Mouse (Mus musculus) spleen, adult 2 months (tissue): ENCODE results near the gene Uqcrh. TPM values are rescaled to one million over a fixed set of nuclear protein-coding genes. Genes with fewer than 3 reads are reported as not detected.

Source experiments
- DNase-seq, 2 experiments: peaks; one replicate each; pipeline versions ENCODE4 v3.0.0 to v3.0.0-alpha.2; 2012 to 2021; ENCODE audit warnings: low spot score in 2 of 2, low read depth in 1 of 2
- H3K27ac ChIP-seq: fragments of 200-500 bp; 2 replicates; pipeline ENCODE4 v1.5.1; 2012; ENCODE audit warnings: low read length, inconsistent platforms; ENCODE audit not compliant: insufficient read depth
- H3K27me3 ChIP-seq: fragments of 200-500 bp; 2 replicates; pipeline ENCODE4 v1.6.1; 2012; ENCODE audit warnings: mild to moderate bottlenecking, moderate library complexity, low read length, inconsistent platforms; ENCODE audit not compliant: control insufficient read depth, insufficient read depth
- H3K36me3 ChIP-seq: fragments of 200-500 bp; 2 replicates; pipeline ENCODE4 v1.6.1; 2012; ENCODE audit warnings: mild to moderate bottlenecking, low read length, inconsistent platforms; ENCODE audit not compliant: control insufficient read depth, insufficient read depth
- H3K4me1 ChIP-seq: fragments of 200-500 bp; 2 replicates; pipeline ENCODE4 v1.6.1; 2011; ENCODE audit warnings: inconsistent platforms; ENCODE audit not compliant: control insufficient read depth, insufficient read depth, insufficient read length
- H3K4me3 ChIP-seq: fragments of 200-500 bp; 2 replicates; pipeline ENCODE4 v1.5.1; 2011; ENCODE audit warnings: mild to moderate bottlenecking, inconsistent platforms; ENCODE audit not compliant: insufficient read depth, insufficient read length; ENCODE audit errors: extremely low read depth
- CTCF ChIP-seq: fragments of 200-500 bp; IDR thresholded peaks from 2 replicates; pipeline ENCODE4 v1.5.1; 2011; ENCODE audit warnings: mild to moderate bottlenecking, inconsistent platforms; ENCODE audit not compliant: insufficient read depth, insufficient read length, insufficient replicate concordance; ENCODE audit errors: extremely low read depth
- POLR2A ChIP-seq: fragments of 200-500 bp; IDR thresholded peaks from 2 replicates; pipeline ENCODE4 v1.6.1; 2011; ENCODE audit warnings: low read depth, low read length, inconsistent platforms
- WGBS: fragments of 180-500 bp; shearing (Covaris S2); methylation state at CpG from one replicate; pipeline ENCODE4 v1.1.7; 2018; 5-methylcytosine and 5-hydroxymethylcytosine counted together
- polyA plus RNA-seq: library from polyadenylated mRNA; depleted of rRNA; stranded (reverse); fragments of >200 nt; gene quantifications from 2 replicates; pipeline ENCODE4 v1.2.3, GENCODE M21; 2012; rRNA removed

Gene Uqcrh
- polyA plus RNA-seq, 1 experiment, result 48.9 TPM

DNA sequence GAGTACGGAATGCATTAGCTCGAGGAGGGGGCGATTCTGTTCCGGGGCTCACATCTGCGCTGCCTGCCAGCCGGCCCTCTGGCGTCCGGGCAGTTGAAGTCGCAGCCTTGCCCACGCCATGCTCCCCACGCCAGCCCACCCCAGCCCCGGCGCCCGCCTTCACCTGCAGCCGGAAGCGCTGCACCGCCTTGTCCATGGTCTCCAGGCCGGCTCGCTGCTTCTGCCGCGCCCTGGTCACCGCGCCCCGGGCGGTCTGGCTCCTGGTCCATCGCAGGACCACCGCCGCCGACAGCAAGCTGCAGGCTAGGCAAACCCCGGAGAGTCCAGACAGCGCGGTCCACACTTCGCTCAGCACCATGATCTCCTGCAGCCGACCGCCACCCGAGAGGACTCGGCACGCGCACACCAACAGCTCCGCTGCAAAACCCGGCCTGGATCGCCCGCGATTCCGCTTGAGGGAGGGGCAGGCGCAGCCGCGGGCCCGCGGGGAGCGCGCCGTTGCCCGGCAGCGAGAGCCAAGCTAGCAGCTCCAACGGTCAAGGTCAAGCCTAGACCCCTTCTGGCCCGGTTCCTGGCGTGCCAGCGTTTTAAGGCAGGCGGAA lies 57.5 kb downstream of the Uqcrh start:
- TF ChIP-seq POLR2A, result no peak
- no peak for TF ChIP-seq CTCF
- Histone ChIP-seq H3K27ac (peak overlapping the region; percentile 80), H3K4me3 (peak overlapping the region; percentile 78), H3K36me3 (no peaks in the 10 kb centered on the region), H3K4me1 (peaks cover 3% of the 10 kb centered on the region), H3K27me3 (no peaks in the 10 kb centered on the region)
- peak in 1 of 2 experiments; percentile 67 for DNase-seq
- WGBS, result under 1% methylated on average over 59 of the region's 60 CpGs

Other genes with a start within 250 kb of the Uqcrh start
- gene Mob3c, start 247.0 kb downstream of the Uqcrh start, polyA plus RNA-seq, result 34.5 and 43.3 TPM in 2 replicates
- 68.2 and 69.2 TPM in 2 replicates for gene Mknk1, start 235.9 kb downstream of the Uqcrh start, polyA plus RNA-seq
- gene Kncn, start 190.7 kb downstream of the Uqcrh start, polyA plus RNA-seq, result not detected in 2 replicates
- gene 6430628N08Rik, start 184.4 kb downstream of the Uqcrh start, polyA plus RNA-seq, result not detected in 2 replicates
- gene Dmbx1, start 135.1 kb downstream of the Uqcrh start, polyA plus RNA-seq, result not detected in 2 replicates
- gene Faah, start 57.1 kb downstream of the Uqcrh start, polyA plus RNA-seq, result 25.7 and 31.3 TPM in 2 replicates
- gene Nsun4, start 21.2 kb downstream of the Uqcrh start, polyA plus RNA-seq, result 8.2 and 9.3 TPM in 2 replicates
- 22.4 and 35.3 TPM in 2 replicates for gene Lrrc41, start 198 bp upstream of the Uqcrh start, polyA plus RNA-seq
- 2.6 and 2.7 TPM in 2 replicates for gene Rad54l, start 48.6 kb upstream of the Uqcrh start, polyA plus RNA-seq
- 16.4 and 18.0 TPM in 2 replicates for gene Pomgnt1, start 48.8 kb upstream of the Uqcrh start, polyA plus RNA-seq
- gene Lurap1, start 76.3 kb upstream of the Uqcrh start, polyA plus RNA-seq, result 0.81 and 1.8 TPM in 2 replicates
- gene Tspan1, start 92.5 kb upstream of the Uqcrh start, polyA plus RNA-seq, result 0.04 TPM in 1 of 2 replicates, not detected in the other
- not detected in 2 replicates for gene 1700042G07Rik, start 98.3 kb upstream of the Uqcrh start, polyA plus RNA-seq
- not detected in 2 replicates for gene Gm49337, start 98.3 kb upstream of the Uqcrh start, polyA plus RNA-seq
- gene Pik3r3, start 146.5 kb upstream of the Uqcrh start, polyA plus RNA-seq, result 3.5 and 4.4 TPM in 2 replicates